Mouse (Mus musculus): ENCODE measurements around the gene Tbc1d8. TPM values are rescaled to one million over a fixed set of nuclear protein-coding genes. Genes with fewer than 3 reads are reported as not detected.

Tbc1d8 gene
- polyA plus RNA-seq, 1 experiment: 30.9 TPM

GRCm38 (mm10) chr1:39339455-39339854 is 139.1 kb downstream of the Tbc1d8 start:
- TF ChIP-seq POLR2A (IDR thresholded peaks at IDR 0.05; ENCODE audit: borderline replicate concordance, extremely low read depth, low read depth, low read length): no peak
- TF ChIP-seq CTCF (IDR thresholded peaks at IDR 0.05; ENCODE audit: insufficient read depth, low read length): no peak
- Histone ChIP-seq H3K4me1 (ENCODE audit: control insufficient read depth, insufficient read depth, low read length) (no peaks in the 10 kb centered on the region), H3K4me3 (replicated peaks; ENCODE audit: extremely low read depth, low read depth, low read length) (no peak overlapping the region)
- no peak for DNase-seq
- WGBS: 55% methylated on average over 5 of the region's 5 CpGs

DNA sequence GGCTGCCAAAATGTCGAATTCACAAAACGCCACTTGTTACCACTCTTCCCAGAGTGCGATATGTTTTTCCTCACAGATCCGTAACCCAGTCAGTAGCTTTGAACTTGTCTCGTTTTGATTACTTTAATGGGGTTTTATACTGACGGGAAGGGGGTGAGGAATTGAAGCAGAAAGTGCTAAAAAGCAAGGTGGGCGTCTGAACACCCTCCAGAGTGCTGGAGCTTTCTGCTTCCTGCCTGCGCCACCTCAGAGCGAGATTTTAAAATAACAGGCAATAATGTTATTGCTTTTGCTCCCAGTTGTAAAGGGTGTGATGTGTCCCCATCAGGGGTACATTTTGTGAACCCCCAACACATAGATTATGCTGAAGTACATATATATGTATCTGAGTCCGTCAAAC is 139.7 kb downstream of the Tbc1d8 start:
- Histone ChIP-seq H3K4me1 (ENCODE audit: control insufficient read depth, insufficient read depth, low read length) (no peaks in the 10 kb centered on the region), H3K4me3 (replicated peaks; ENCODE audit: extremely low read depth, low read depth, low read length) (no peak overlapping the region)
- DNase-seq: no peak
- WGBS: 74% methylated on average over 10 of the region's 10 CpGs
- TF ChIP-seq POLR2A (IDR thresholded peaks at IDR 0.05; ENCODE audit: borderline replicate concordance, extremely low read depth, low read depth, low read length) (no peak), CTCF (IDR thresholded peaks at IDR 0.05; ENCODE audit: insufficient read depth, low read length) (no peak)

- H3K4me3 ChIP-seq (replicated peaks; ENCODE audit: extremely low read depth, low read depth, low read length): no peak overlapping the region
- TF ChIP-seq POLR2A (IDR thresholded peaks at IDR 0.05; ENCODE audit: borderline replicate concordance, extremely low read depth, low read depth, low read length): no peak
- no peak for TF ChIP-seq CTCF (IDR thresholded peaks at IDR 0.05; ENCODE audit: insufficient read depth, low read length)
- no peaks in the 10 kb centered on the region for H3K4me1 ChIP-seq (ENCODE audit: control insufficient read depth, insufficient read depth, low read length)
- WGBS: 77% methylated on average over 8 of the region's 8 CpGs
- no peak for DNase-seq
Measured at GRCm38 (mm10) chr1:39336788-39337187, 141.8 kb downstream of the Tbc1d8 start.

- DNase-seq: no peak
- TF ChIP-seq POLR2A (IDR thresholded peaks at IDR 0.05; ENCODE audit: borderline replicate concordance, extremely low read depth, low read depth, low read length): no peak
- TF ChIP-seq CTCF (IDR thresholded peaks at IDR 0.05; ENCODE audit: insufficient read depth, low read length): no peak
- WGBS: 52% methylated on average over 15 of the region's 15 CpGs
- H3K4me3 ChIP-seq (replicated peaks; ENCODE audit: extremely low read depth, low read depth, low read length): no peak overlapping the region
- H3K4me1 ChIP-seq (ENCODE audit: control insufficient read depth, insufficient read depth, low read length): no peaks in the 10 kb centered on the region
Measured at GRCm38 (mm10) chr1:39335561-39336196, 142.9 kb downstream of the Tbc1d8 start.

DNA sequence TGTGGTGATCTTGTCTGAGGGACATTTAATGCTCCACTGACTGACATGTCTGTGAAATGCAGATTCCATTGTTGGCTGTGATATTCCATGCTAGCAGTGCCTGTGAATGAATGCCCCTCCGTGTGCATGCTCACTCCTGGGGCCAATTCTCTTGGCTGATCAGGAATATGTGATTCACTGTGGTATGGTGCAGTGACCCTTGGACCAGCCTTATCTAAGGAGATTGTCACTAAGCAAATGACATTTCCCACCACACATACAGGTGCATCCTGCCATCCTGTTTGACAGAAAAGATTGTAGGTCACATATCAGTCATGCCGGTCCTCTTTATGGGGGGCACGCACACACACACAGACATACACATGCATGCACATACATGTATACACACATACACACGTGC is 146.1 kb downstream of the Tbc1d8 start:
- no peak for DNase-seq
- H3K4me1 ChIP-seq (ENCODE audit: control insufficient read depth, insufficient read depth, low read length): no peaks in the 10 kb centered on the region
- WGBS: 81% methylated on average over 4 of the region's 4 CpGs
- no peak overlapping the region for H3K4me3 ChIP-seq (replicated peaks; ENCODE audit: extremely low read depth, low read depth, low read length)
- TF ChIP-seq POLR2A (IDR thresholded peaks at IDR 0.05; ENCODE audit: borderline replicate concordance, extremely low read depth, low read depth, low read length) (no peak), CTCF (IDR thresholded peaks at IDR 0.05; ENCODE audit: insufficient read depth, low read length) (no peak)

GRCm38 (mm10) chr1:39330857-39331594 is 147.5 kb downstream of the Tbc1d8 start:
- Histone ChIP-seq H3K4me3 (replicated peaks; ENCODE audit: extremely low read depth, low read depth, low read length) (no peak overlapping the region), H3K4me1 (ENCODE audit: control insufficient read depth, insufficient read depth, low read length) (peaks cover 2% of the 10 kb centered on the region; the same call in 1 of the 2 replicates)
- no peak for TF ChIP-seq POLR2A (IDR thresholded peaks at IDR 0.05; ENCODE audit: borderline replicate concordance, extremely low read depth, low read depth, low read length)
- no peak for TF ChIP-seq CTCF (IDR thresholded peaks at IDR 0.05; ENCODE audit: insufficient read depth, low read length)
- 75% methylated on average over 7 of the region's 7 CpGs for WGBS
- DNase-seq: no peak

DNA sequence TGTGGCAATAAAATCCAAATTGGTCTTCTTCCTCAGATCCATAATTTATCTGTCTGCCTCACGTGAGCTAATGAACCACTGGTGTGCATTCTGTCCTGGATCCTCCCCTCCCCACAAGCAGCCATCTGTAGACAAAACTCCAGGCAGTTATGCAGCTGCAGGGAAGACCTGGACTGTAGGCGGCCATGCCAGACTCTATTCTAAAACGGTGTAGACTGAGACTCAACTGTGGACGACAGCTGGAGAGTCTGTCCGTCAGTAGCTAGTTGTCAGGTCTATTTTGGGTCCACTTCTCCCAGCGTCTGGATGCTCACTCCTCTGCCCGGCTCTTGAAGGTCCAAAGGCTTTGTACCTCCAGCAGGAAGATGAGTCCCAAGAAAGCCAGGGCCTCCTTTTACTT is 151.0 kb downstream of the Tbc1d8 start:
- Histone ChIP-seq H3K4me3 (replicated peaks; ENCODE audit: extremely low read depth, low read depth, low read length) (no peak overlapping the region), H3K4me1 (ENCODE audit: control insufficient read depth, insufficient read depth, low read length) (peaks cover 3% of the 10 kb centered on the region; the same call in 1 of the 2 replicates)
- TF ChIP-seq CTCF (IDR thresholded peaks at IDR 0.05; ENCODE audit: insufficient read depth, low read length): no peak
- TF ChIP-seq POLR2A (IDR thresholded peaks at IDR 0.05; ENCODE audit: borderline replicate concordance, extremely low read depth, low read depth, low read length): no peak
- 77% methylated on average over 7 of the region's 7 CpGs for whole genome bisulfite sequencing
- no peak for DNase-seq

GRCm38 (mm10) chr1:39325228-39325627 is 153.3 kb downstream of the Tbc1d8 start:
- no peak for DNase-seq
- TF ChIP-seq CTCF (IDR thresholded peaks at IDR 0.05; ENCODE audit: insufficient read depth, low read length) (no peak), POLR2A (IDR thresholded peaks at IDR 0.05; ENCODE audit: borderline replicate concordance, extremely low read depth, low read depth, low read length) (no peak)
- Histone ChIP-seq H3K4me1 (ENCODE audit: control insufficient read depth, insufficient read depth, low read length) (peaks cover 3% of the 10 kb centered on the region; the same call in 1 of the 2 replicates), H3K4me3 (replicated peaks; ENCODE audit: extremely low read depth, low read depth, low read length) (no peak overlapping the region)
- 62% methylated on average over 6 of the region's 6 CpGs for WGBS

DNA sequence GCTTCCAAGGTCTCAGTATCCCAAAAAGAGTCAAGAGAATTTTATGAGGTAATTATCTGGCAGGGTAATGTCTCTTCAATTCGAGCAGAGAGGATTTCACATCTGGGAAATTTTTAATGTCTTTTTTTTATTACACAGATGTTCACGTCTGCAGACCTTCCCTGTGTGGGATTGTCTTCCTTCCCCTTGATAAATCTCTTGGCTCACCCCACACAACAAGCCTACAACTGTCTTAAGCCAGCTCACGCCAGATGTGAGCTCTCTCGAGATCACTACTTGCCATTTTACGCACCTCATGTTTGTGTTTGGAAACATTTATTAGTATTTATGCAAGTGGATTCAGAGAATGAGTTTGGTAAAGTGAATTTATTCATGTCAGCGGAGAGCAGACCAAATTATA is 156.6 kb downstream of the Tbc1d8 start:
- DNase-seq: no peak
- TF ChIP-seq CTCF (IDR thresholded peaks at IDR 0.05; ENCODE audit: insufficient read depth, low read length): no peak
- TF ChIP-seq POLR2A (IDR thresholded peaks at IDR 0.05; ENCODE audit: borderline replicate concordance, extremely low read depth, low read depth, low read length): no peak
- WGBS: 65% methylated on average over 6 of the region's 6 CpGs
- no peak overlapping the region for H3K4me3 ChIP-seq (replicated peaks; ENCODE audit: extremely low read depth, low read depth, low read length)
- H3K4me1 ChIP-seq (ENCODE audit: control insufficient read depth, insufficient read depth, low read length): peaks cover 13% of the 10 kb centered on the region; the same call in 1 of the 2 replicates

Other genes with a start within 250 kb of the Tbc1d8 start
- 157 and 201 TPM in 2 replicates for gene Rpl31, start 110.9 kb downstream of the Tbc1d8 start, polyA plus RNA-seq (2012; rRNA removed)
- gene Cnot11, start 56.2 kb upstream of the Tbc1d8 start, polyA plus RNA-seq (2012; rRNA removed): 17.8 and 20.4 TPM in 2 replicates
- 17.3 and 18.2 TPM in 2 replicates for gene Rnf149, start 98.7 kb upstream of the Tbc1d8 start, polyA plus RNA-seq (2012; rRNA removed)
- gene Creg2, start 172.7 kb upstream of the Tbc1d8 start, polyA plus RNA-seq (2012; rRNA removed): 0.07 and 0.14 TPM in 2 replicates
- gene Rfx8, start 242.2 kb upstream of the Tbc1d8 start, polyA plus RNA-seq (2012; rRNA removed): 0.14 and 0.24 TPM in 2 replicates

All from lung, adult 2 months (tissue).